Mouse (Mus musculus): ENCODE measurements around the gene Atg10. TPM values are rescaled to one million over a fixed set of nuclear protein-coding genes. Genes with fewer than 3 reads are reported as not detected.

Gene Atg10
- total RNA-seq, 1 experiment from 2014 or later = 8.0 TPM

- no peak for ATAC-seq (replicated peaks; ENCODE audit: insufficient number of reproducible peaks, low FRiP score, low TSS enrichment, poor library complexity, severe bottlenecking)
Measured at GRCm38 (mm10) chr13:91179174-91179899, 44.4 kb downstream of the Atg10 start.

- no peak for ATAC-seq (replicated peaks; ENCODE audit: insufficient number of reproducible peaks, low FRiP score, low TSS enrichment, poor library complexity, severe bottlenecking)
Measured at GRCm38 (mm10) chr13:91178428-91179160, 45.2 kb downstream of the Atg10 start.

DNA sequence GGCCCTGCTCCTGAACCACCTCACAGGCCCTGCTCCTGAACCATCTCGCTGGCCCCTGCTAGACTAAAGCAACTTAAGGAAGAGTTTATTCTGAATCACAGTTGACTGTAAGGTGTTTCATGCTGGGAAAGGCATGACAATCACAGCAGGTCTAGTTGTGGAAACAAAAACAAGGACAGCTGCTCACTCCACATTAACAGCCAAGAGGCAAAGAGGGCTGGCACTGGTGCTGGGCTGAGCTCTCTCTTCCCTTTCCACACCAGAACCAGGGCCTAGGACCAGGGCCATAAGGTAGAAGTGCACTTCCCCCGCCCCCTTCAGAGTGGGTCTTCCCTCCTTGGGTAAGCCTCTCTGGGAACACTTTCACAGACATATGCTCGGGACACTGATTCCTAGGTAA, 48.4 kb downstream of the Atg10 start:
- no peak for ATAC-seq (replicated peaks; ENCODE audit: insufficient number of reproducible peaks, low FRiP score, low TSS enrichment, poor library complexity, severe bottlenecking)

DNA sequence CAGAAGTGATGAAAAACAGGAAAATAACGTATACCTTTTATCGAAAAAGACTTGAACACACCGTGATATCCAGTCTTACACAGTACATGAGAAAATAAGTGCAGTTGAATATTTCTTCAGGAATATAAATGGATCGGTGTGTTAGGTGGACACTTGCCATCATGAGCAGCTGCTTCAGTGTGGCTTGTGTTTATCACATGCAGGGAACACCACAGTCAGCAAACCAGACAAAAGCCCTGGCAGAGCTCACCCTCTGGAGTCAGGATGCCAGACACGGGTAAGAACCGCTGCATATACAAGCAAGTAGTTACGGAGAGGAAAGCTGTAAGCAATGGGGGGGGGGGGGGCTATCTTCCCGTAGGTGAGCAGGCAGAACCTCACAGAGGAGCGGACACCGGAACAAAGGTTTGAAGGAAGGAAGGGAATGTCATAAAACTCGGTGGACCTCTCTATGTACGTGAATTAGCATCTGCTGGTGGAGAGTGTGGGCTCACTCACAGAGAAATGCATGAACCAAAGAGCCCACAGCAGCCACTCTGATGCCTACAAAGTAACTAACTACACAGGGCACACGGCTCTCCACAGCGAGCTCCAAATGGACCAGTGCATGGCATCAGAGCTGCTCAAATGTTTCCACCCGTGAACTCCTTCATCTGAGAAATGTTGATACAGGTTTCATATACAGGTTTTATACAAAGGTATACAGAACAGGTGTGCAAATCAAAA, 51.8 kb downstream of the Atg10 start:
- no peak for ATAC-seq (replicated peaks; ENCODE audit: insufficient number of reproducible peaks, low FRiP score, low TSS enrichment, poor library complexity, severe bottlenecking)

DNA sequence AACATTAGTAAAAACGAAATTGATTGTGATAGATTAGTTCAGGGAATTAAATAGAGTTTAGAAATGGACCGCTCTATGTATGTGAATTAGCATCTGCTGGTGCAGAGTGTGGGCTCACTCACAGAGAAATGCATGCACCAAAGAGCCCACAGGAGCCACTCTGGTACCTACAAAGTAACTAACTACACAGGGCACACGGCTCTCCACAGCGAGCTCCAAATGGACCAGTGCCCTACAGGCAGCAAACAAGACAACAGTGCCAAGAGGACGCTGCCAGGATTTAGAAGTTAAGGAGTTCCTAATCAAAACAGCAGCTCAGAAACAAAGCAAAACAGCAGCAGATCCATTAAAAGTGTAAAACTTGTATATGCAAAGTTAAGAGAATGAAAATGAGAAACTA, 52.6 kb downstream of the Atg10 start:
- ATAC-seq (replicated peaks; ENCODE audit: insufficient number of reproducible peaks, low FRiP score, low TSS enrichment, poor library complexity, severe bottlenecking) = no peak

- peak; percentile 53; the same call in 1 of the 2 replicates for ATAC-seq (replicated peaks; ENCODE audit: insufficient number of reproducible peaks, low FRiP score, low TSS enrichment, poor library complexity, severe bottlenecking)
Measured at GRCm38 (mm10) chr13:91169529-91170319, 54.0 kb downstream of the Atg10 start.

DNA sequence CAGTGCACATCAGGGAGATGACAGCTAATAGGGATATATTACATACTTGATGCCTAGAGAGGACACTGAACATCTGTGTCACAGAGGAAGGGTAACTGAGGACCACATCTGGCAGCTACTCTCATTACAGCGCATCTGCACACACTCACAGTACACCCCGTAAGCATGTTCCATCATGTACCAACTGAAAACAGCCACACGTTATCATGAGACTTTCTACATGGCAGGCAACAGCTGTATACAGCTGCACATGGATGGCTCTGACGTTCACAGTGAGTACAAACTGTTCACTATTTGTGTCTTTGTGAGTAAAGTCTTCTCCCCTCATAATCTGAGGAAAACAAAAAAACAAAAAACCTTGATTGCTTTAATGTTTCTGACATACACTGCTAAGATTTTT, 55.3 kb downstream of the Atg10 start:
- no peak for ATAC-seq (replicated peaks; ENCODE audit: insufficient number of reproducible peaks, low FRiP score, low TSS enrichment, poor library complexity, severe bottlenecking)

DNA sequence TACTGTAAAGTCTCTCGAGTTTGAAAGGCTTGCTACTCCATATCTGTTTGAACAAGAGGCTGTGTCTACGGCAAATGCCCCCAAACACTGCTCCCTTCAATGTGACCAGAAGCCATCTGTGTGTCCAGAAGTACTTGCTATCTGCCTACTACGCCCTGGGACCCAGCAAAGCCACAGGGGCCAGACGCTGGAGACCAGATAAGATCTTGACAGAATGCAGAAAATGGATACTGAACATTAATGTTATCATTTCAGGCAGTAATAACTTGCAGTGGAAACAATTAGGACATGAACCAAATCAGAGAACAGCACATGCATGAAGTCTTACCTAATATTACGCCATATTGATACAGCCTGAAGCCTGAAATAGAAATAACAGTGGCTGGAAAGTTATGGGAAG, 56.2 kb downstream of the Atg10 start:
- ATAC-seq (replicated peaks; ENCODE audit: insufficient number of reproducible peaks, low FRiP score, low TSS enrichment, poor library complexity, severe bottlenecking) = no peak

DNA sequence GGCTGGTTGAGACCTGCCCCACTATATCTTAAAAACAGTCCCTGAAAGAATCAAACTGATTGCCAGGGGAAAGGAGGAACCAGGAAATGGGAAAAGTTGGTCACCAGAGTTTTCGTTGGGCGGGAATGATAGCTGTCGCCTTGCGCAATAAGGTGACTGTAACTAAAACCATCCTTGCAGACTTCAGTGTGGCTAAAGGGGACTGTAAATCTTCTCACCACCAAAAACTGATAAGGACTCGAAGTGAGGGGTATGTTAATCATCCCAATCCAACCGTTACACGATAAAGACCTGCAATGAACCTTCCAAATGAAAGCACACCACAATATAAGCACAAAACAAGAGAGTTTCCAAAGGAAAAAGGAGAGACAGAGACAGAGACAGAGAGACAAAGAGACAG, 57.5 kb downstream of the Atg10 start:
- ATAC-seq (replicated peaks; ENCODE audit: insufficient number of reproducible peaks, low FRiP score, low TSS enrichment, poor library complexity, severe bottlenecking) = no peak

GRCm38 (mm10) chr13:91165200-91165599, 58.6 kb downstream of the Atg10 start:
- no peak for ATAC-seq (replicated peaks; ENCODE audit: insufficient number of reproducible peaks, low FRiP score, low TSS enrichment, poor library complexity, severe bottlenecking)

- no peak for ATAC-seq (replicated peaks; ENCODE audit: insufficient number of reproducible peaks, low FRiP score, low TSS enrichment, poor library complexity, severe bottlenecking)
Measured at GRCm38 (mm10) chr13:91163292-91163691, 60.5 kb downstream of the Atg10 start.

DNA sequence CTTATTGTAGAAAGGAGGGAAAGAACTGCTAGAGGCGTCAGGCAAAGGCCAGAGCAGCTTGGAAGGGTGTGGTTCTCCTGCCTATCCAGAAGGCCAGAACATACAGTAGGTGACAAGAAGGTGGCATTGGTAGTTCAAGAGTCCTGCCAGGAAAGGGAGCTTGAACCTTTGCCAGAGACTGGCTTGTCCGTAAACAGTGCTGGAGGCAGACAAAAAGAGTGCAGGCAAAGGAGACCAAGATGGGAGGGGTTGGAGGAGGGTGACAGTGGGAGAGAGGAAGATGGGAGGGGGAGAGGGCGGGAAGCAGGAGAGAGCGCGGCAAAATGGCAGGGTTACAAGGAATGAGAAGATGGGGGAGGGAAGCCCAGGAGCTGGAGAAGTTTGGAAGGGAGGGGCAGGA, 61.3 kb downstream of the Atg10 start:
- no peak for ATAC-seq (replicated peaks; ENCODE audit: insufficient number of reproducible peaks, low FRiP score, low TSS enrichment, poor library complexity, severe bottlenecking)

- no peak for ATAC-seq (replicated peaks; ENCODE audit: insufficient number of reproducible peaks, low FRiP score, low TSS enrichment, poor library complexity, severe bottlenecking)
Measured at GRCm38 (mm10) chr13:91160616-91161015, 63.2 kb downstream of the Atg10 start.

DNA sequence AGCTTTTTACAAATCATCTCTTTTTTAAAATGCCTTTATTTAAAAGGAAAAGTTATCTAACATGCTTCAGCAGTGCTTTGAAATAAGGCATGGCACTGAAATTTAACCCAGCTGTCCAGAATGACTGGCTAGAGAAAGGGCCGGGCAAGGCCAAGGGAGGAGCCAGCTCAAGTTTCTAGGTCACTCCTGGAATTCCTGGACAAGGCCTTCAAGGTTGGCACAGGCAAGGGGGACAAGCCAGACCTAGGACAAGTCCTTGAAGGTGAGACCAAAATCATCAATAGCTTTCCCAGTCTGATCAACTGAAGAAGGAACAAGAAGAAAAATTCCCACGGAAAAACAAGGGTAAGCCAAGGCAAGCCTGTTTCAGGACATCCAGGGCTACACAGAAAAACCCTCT, 63.9 kb downstream of the Atg10 start:
- ATAC-seq (replicated peaks; ENCODE audit: insufficient number of reproducible peaks, low FRiP score, low TSS enrichment, poor library complexity, severe bottlenecking) = no peak

- no peak for ATAC-seq (replicated peaks; ENCODE audit: insufficient number of reproducible peaks, low FRiP score, low TSS enrichment, poor library complexity, severe bottlenecking)
Measured at GRCm38 (mm10) chr13:91157941-91158340, 65.8 kb downstream of the Atg10 start.

DNA sequence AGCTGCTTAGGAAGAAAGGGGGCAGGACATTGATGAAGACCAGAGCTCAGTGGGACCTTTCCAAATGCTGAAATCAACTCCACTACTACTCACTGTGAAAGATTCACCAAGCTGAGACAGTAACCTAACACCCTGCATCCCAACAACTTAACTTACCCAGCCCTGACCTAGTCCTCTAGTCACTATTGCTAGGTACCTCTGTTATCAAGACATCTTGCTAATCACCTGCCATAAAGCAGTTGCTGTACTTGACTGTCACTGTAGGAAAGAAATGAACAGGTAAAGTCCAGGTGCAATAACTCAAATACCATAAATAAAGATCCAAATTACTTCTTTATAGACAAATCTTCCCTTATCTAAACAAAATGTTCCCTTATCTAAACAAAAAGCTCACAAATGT, 66.3 kb downstream of the Atg10 start:
- ATAC-seq (replicated peaks; ENCODE audit: insufficient number of reproducible peaks, low FRiP score, low TSS enrichment, poor library complexity, severe bottlenecking) = no peak

GRCm38 (mm10) chr13:91156949-91157348, 66.8 kb downstream of the Atg10 start:
- ATAC-seq (replicated peaks; ENCODE audit: insufficient number of reproducible peaks, low FRiP score, low TSS enrichment, poor library complexity, severe bottlenecking) = no peak

- ATAC-seq (replicated peaks; ENCODE audit: insufficient number of reproducible peaks, low FRiP score, low TSS enrichment, poor library complexity, severe bottlenecking) = no peak
Measured at GRCm38 (mm10) chr13:91156308-91156707, 67.5 kb downstream of the Atg10 start.

All from monocyte, adult 5-6 weeks (primary cell).